In genomic region chr7:43407573-43407972, GRCm38 (mm10) we compare ENCODE assay signal across 34 mouse cellular contexts. TPM values are rescaled to one million over a fixed set of nuclear protein-coding genes. Genes with fewer than 3 reads are reported as not detected.
DNase-seq lines count a peak whose midpoint lies in the region; ATAC-seq and TF ChIP-seq lines count a peak whose summit lies in the region.
"Had no signal": no experiment of that assay in that cellular context is flagged by ENCODE, and none has a peak within 500 bp of the region (broad histone marks: within the 10 kb centered on the region; RNA-seq: fewer than 3 reads in every experiment).

No protein-coding gene starts in this region.

- TF ChIP-seq EP300 in liver, postnatal 0 days (IDR thresholded peaks at IDR 0.05; ENCODE audit: low read depth): no peak
- TF ChIP-seq EP300 in stomach, postnatal 0 days (optimal IDR thresholded peaks at IDR 0.05): no peak

- H3K9ac ChIP-seq in liver, postnatal 0 days (replicated peaks): no peak overlapping the region
- no peak overlapping the region for H3K9ac ChIP-seq in stomach, postnatal 0 days (ENCODE audit: low read length)
- H3K9ac ChIP-seq: embryonic facial prominence, embryonic 12.5 days; embryonic facial prominence, embryonic 15.5 days; forebrain, postnatal 0 days; heart, embryonic 13.5 days; hindbrain, embryonic 12.5 days; hindbrain, embryonic 15.5 days had no signal

- no peak for DNase-seq in liver, postnatal 0 days
- no peak for DNase-seq in liver
- DNase-seq in B cell, adult 2 months: peak; percentile 24 to 25
- no peak for DNase-seq in stomach, postnatal 0 days (ENCODE audit: low spot score)
- no peak for DNase-seq in testis, postnatal 10 days (ENCODE audit: low spot score)
- no peak for DNase-seq in frontal cortex, postnatal 14 days (ENCODE audit: low spot score in 2 of 2)
- DNase-seq: adrenal gland, adult 8-10 months; adrenal gland, postnatal 25 days; cerebellum, adult 18-20 months; cerebellum, adult 9-10 months; cerebellum, postnatal 14 days; forebrain, postnatal 0 days; gastrocnemius, postnatal 10 days; heart, postnatal 14 days had no signal

- no peak for TF ChIP-seq CTCF in liver, postnatal 0 days (IDR thresholded peaks at IDR 0.05; ENCODE audit: low read depth)
- no peak for TF ChIP-seq CTCF in bone marrow, adult 2 months (IDR thresholded peaks at IDR 0.05; ENCODE audit: control insufficient read depth, insufficient read depth, low read length)
- TF ChIP-seq CTCF in stomach, postnatal 0 days (IDR thresholded peaks at IDR 0.05; ENCODE audit: low read depth): no peak

- H3K9me3 ChIP-seq in liver, postnatal 0 days (ENCODE audit: low read length): no peaks in the 10 kb centered on the region
- H3K9me3 ChIP-seq in stomach, postnatal 0 days (ENCODE audit: control insufficient read depth, low read length): no peaks in the 10 kb centered on the region
- H3K9me3 ChIP-seq: embryonic facial prominence, embryonic 12.5 days; embryonic facial prominence, embryonic 15.5 days; heart, embryonic 10.5 days; heart, embryonic 13.5 days; hindbrain, embryonic 12.5 days; hindbrain, embryonic 15.5 days had no signal

- H3K27me3 ChIP-seq in liver, postnatal 0 days (ENCODE audit: insufficient read depth, low read length): no peaks in the 10 kb centered on the region
- H3K27me3 ChIP-seq in stomach, postnatal 0 days (ENCODE audit: control insufficient read depth, insufficient read depth, low read length): no peaks in the 10 kb centered on the region
- H3K27me3 ChIP-seq: embryonic facial prominence, embryonic 12.5 days; embryonic facial prominence, embryonic 15.5 days; heart, embryonic 13.5 days; hindbrain, embryonic 12.5 days; hindbrain, embryonic 15.5 days had no signal

- no peak for ATAC-seq in liver, postnatal 0 days
- peak; percentile 51; the same call in 1 of the 2 replicates for ATAC-seq in megakaryocyte, adult 5-6 weeks (ENCODE audit: poor library complexity, severe bottlenecking)
- no peak for ATAC-seq in stomach, postnatal 0 days (ENCODE audit: low FRiP score, low TSS enrichment)
- ATAC-seq: activated CD4-positive, CD25-positive, alpha-beta regulatory T cell, adult 4 months; CD4-positive, CD25-positive, alpha-beta regulatory T cell, adult 4 months; forebrain, embryonic 14.5 days; forebrain, postnatal 0 days had no signal

- TF ChIP-seq POLR2A in bone marrow, adult 2 months (IDR thresholded peaks at IDR 0.05; ENCODE audit: borderline replicate concordance, control insufficient read depth, low read depth, low read length): no peak

- no peak overlapping the region for H3K4me3 ChIP-seq in liver, postnatal 0 days (ENCODE audit: low read depth, low read length)
- H3K4me3 ChIP-seq in bone marrow, adult 2 months (replicated peaks; ENCODE audit: control insufficient read depth, low read depth, low read length): no peak overlapping the region
- H3K4me3 ChIP-seq in stomach, postnatal 0 days (ENCODE audit: low read depth, low read length): no peak overlapping the region
- H3K4me3 ChIP-seq: embryonic facial prominence, embryonic 12.5 days; embryonic facial prominence, embryonic 15.5 days; heart, adult 2 months; heart, embryonic 10.5 days; heart, embryonic 13.5 days; hindbrain, embryonic 12.5 days; hindbrain, embryonic 15.5 days had no signal

- H3K4me2 ChIP-seq in liver, postnatal 0 days (ENCODE audit: low read depth, low read length): no peak overlapping the region
- H3K4me2 ChIP-seq in stomach, postnatal 0 days (replicated peaks; ENCODE audit: low read depth): no peak overlapping the region
- H3K4me2 ChIP-seq: embryonic facial prominence, embryonic 12.5 days; embryonic facial prominence, embryonic 15.5 days; heart, embryonic 13.5 days; hindbrain, embryonic 12.5 days; hindbrain, embryonic 15.5 days had no signal

- no peaks in the 10 kb centered on the region for H3K36me3 ChIP-seq in liver, postnatal 0 days (replicated peaks; ENCODE audit: insufficient read depth, low read length)
- H3K36me3 ChIP-seq in stomach, postnatal 0 days (ENCODE audit: control insufficient read depth, insufficient read depth, low read length): no peaks in the 10 kb centered on the region
- H3K36me3 ChIP-seq: embryonic facial prominence, embryonic 12.5 days; embryonic facial prominence, embryonic 15.5 days; heart, embryonic 10.5 days; heart, embryonic 13.5 days; hindbrain, embryonic 12.5 days; hindbrain, embryonic 15.5 days had no signal

- peak overlapping the region; percentile 55; the same call in 1 of the 2 replicates for H3K27ac ChIP-seq in liver, postnatal 0 days (ENCODE audit: low read depth)
- H3K27ac ChIP-seq in bone marrow, adult 2 months (ENCODE audit: control insufficient read depth, insufficient read depth, low read depth, low read length, poor library complexity): peak overlapping the region; percentile 84; the same call in 1 of the 2 replicates
- no peak overlapping the region for H3K27ac ChIP-seq in stomach, postnatal 0 days (replicated peaks)
- H3K27ac ChIP-seq: embryonic facial prominence, embryonic 12.5 days; embryonic facial prominence, embryonic 15.5 days; heart, adult 2 months; heart, embryonic 10.5 days; heart, embryonic 13.5 days; hindbrain, embryonic 12.5 days; hindbrain, embryonic 15.5 days had no signal

- H3K4me1 ChIP-seq in liver, postnatal 0 days (ENCODE audit: insufficient read depth): no peaks in the 10 kb centered on the region
- peaks cover 5% of the 10 kb centered on the region; the same call in 1 of the 2 replicates for H3K4me1 ChIP-seq in bone marrow, adult 2 months (ENCODE audit: control insufficient read depth, insufficient read depth, low read length)
- no peaks in the 10 kb centered on the region for H3K4me1 ChIP-seq in stomach, postnatal 0 days (replicated peaks; ENCODE audit: control insufficient read depth, insufficient read depth)
- H3K4me1 ChIP-seq: embryonic facial prominence, embryonic 12.5 days; embryonic facial prominence, embryonic 15.5 days; heart, embryonic 13.5 days; hindbrain, embryonic 12.5 days; hindbrain, embryonic 15.5 days had no signal

- WGBS in liver, postnatal 0 days (ENCODE audit: insufficient replicate concordance): 55% methylated on average over 3 of the region's 3 CpGs
- 16% methylated on average over 3 of the region's 3 CpGs for WGBS in bone marrow, adult 2 months
- WGBS in stomach, postnatal 0 days: 86% methylated on average over 3 of the region's 3 CpGs

RNA-seq across cellular contexts. Expression of gene Siglecg, which starts 0.4 kb away (rescaled TPM):
- polyA plus RNA-seq in liver, postnatal 0 days (2015; fragmentation: Nextera tagmentation; extraction: Ambion mirVana): 2.9 and 3.5 TPM in 2 replicates
- 33.1 and 73.3 TPM in 2 replicates for polyA plus RNA-seq in bone marrow, adult 2 months (2011; ENCODE audit: insufficient read depth, insufficient read length, low replicate concordance, missing spikeins)
- 13.9 and 14.7 TPM in 2 replicates for total RNA-seq in megakaryocyte, adult 5-6 weeks (2015)
- total RNA-seq in megakaryocyte, adult 5-6 weeks (2017): 11.1 and 12.3 TPM in 2 replicates
- 0.12 and 0.17 TPM in 2 replicates for polyA plus RNA-seq in stomach, postnatal 0 days (2015; fragmentation: Nextera tagmentation; extraction: Ambion mirVana)
- total RNA-seq: forebrain, postnatal 0 days had no signal
- polyA plus RNA-seq: forebrain, embryonic 14.5 days; forebrain, postnatal 0 days; heart, embryonic 10.5 days; hindbrain, embryonic 12.5 days; hindbrain, embryonic 15.5 days had no signal

RNA-seq across cellular contexts. Expression of gene Lim2, which starts 19.9 kb away (rescaled TPM):
- polyA plus RNA-seq in liver, postnatal 0 days (2015; fragmentation: Nextera tagmentation; extraction: Ambion mirVana): not detected in 2 replicates
- polyA plus RNA-seq in bone marrow, adult 2 months (2011; ENCODE audit: insufficient read depth, insufficient read length, low replicate concordance, missing spikeins): 1.9 and 2.1 TPM in 2 replicates
- total RNA-seq in megakaryocyte, adult 5-6 weeks (2015): not detected in 2 replicates
- total RNA-seq in megakaryocyte, adult 5-6 weeks (2017): not detected in 2 replicates
- polyA plus RNA-seq in stomach, postnatal 0 days (2015; fragmentation: Nextera tagmentation; extraction: Ambion mirVana): 0.11 and 0.23 TPM in 2 replicates
- total RNA-seq: adrenal gland, adult 8-10 months; adrenal gland, postnatal 25 days; forebrain, postnatal 0 days; gastrocnemius, postnatal 10 days; gastrocnemius, postnatal 4 days; heart, adult 2 months; heart, postnatal 14 days; hematopoietic stem cell, adult 5-6 weeks had no signal
- polyA plus RNA-seq: activated CD4-positive, CD25-positive, alpha-beta regulatory T cell, adult 4 months; CD4-positive, CD25-positive, alpha-beta regulatory T cell, adult 4 months; embryonic facial prominence, embryonic 15.5 days; forebrain, embryonic 11.5 days; forebrain, embryonic 14.5 days; forebrain, postnatal 0 days; frontal cortex, adult 2 months; heart, adult 2 months; heart, embryonic 10.5 days; heart, embryonic 13.5 days; heart, embryonic 16.5 days; hindbrain, embryonic 12.5 days; hindbrain, embryonic 15.5 days had no signal

RNA-seq across cellular contexts. Expression of gene Nkg7, which starts 29.3 kb away (rescaled TPM):
- polyA plus RNA-seq in liver, postnatal 0 days (2015; fragmentation: Nextera tagmentation; extraction: Ambion mirVana): 12.6 and 16.2 TPM in 2 replicates
- polyA plus RNA-seq in bone marrow, adult 2 months (2011; ENCODE audit: insufficient read depth, insufficient read length, low replicate concordance, missing spikeins): 18.5 and 43.6 TPM in 2 replicates
- 41.6 and 53.1 TPM in 2 replicates for total RNA-seq in megakaryocyte, adult 5-6 weeks (2015)
- total RNA-seq in megakaryocyte, adult 5-6 weeks (2017): 13.1 and 23.4 TPM in 2 replicates
- polyA plus RNA-seq in stomach, postnatal 0 days (2015; fragmentation: Nextera tagmentation; extraction: Ambion mirVana): 0.62 and 0.79 TPM in 2 replicates
- total RNA-seq: forebrain, postnatal 0 days; gastrocnemius, postnatal 10 days; gastrocnemius, postnatal 4 days; heart, adult 2 months; heart, postnatal 14 days had no signal
- polyA plus RNA-seq: forebrain, embryonic 11.5 days; forebrain, embryonic 14.5 days; forebrain, postnatal 0 days; heart, embryonic 10.5 days; hindbrain, embryonic 12.5 days; hindbrain, embryonic 15.5 days had no signal

RNA-seq across cellular contexts. Expression of gene Cldnd2, which starts 33.0 kb away (rescaled TPM):
- polyA plus RNA-seq in liver, postnatal 0 days (2015; fragmentation: Nextera tagmentation; extraction: Ambion mirVana): 0.22 TPM in 1 of 2 replicates, not detected in the other
- 2.0 and 4.7 TPM in 2 replicates for polyA plus RNA-seq in bone marrow, adult 2 months (2011; ENCODE audit: insufficient read depth, insufficient read length, low replicate concordance, missing spikeins)
- total RNA-seq in megakaryocyte, adult 5-6 weeks (2015): not detected in 2 replicates
- not detected in 2 replicates for total RNA-seq in megakaryocyte, adult 5-6 weeks (2017)
- polyA plus RNA-seq in stomach, postnatal 0 days (2015; fragmentation: Nextera tagmentation; extraction: Ambion mirVana): not detected in 2 replicates
- total RNA-seq: adrenal gland, adult 8-10 months; adrenal gland, postnatal 25 days; ES-E14; forebrain, postnatal 0 days; gastrocnemius, postnatal 10 days; gastrocnemius, postnatal 4 days; heart, adult 2 months; heart, postnatal 14 days; hematopoietic stem cell, adult 5-6 weeks had no signal
- polyA plus RNA-seq: C2C12; CD4-positive, CD25-positive, alpha-beta regulatory T cell, adult 4 months; embryonic facial prominence, embryonic 12.5 days; embryonic facial prominence, embryonic 15.5 days; forebrain, embryonic 11.5 days; forebrain, embryonic 14.5 days; forebrain, postnatal 0 days; frontal cortex, adult 2 months; heart, adult 2 months; heart, embryonic 10.5 days; heart, embryonic 13.5 days; heart, embryonic 16.5 days; hindbrain, embryonic 12.5 days; hindbrain, embryonic 15.5 days; intestine, embryonic 14.5 days had no signal

RNA-seq across cellular contexts. Expression of gene Etfb, which starts 36.3 kb away (rescaled TPM):
- polyA plus RNA-seq in liver, postnatal 0 days (2015; fragmentation: Nextera tagmentation; extraction: Ambion mirVana): 759 and 760 TPM in 2 replicates
- 149 and 240 TPM in 2 replicates for polyA plus RNA-seq in bone marrow, adult 2 months (2011; ENCODE audit: insufficient read depth, insufficient read length, low replicate concordance, missing spikeins)
- 128 and 130 TPM in 2 replicates for total RNA-seq in megakaryocyte, adult 5-6 weeks (2015)
- 201 and 203 TPM in 2 replicates for total RNA-seq in megakaryocyte, adult 5-6 weeks (2017)
- polyA plus RNA-seq in stomach, postnatal 0 days (2015; fragmentation: Nextera tagmentation; extraction: Ambion mirVana): 513 and 521 TPM in 2 replicates

Comparison
In these comparisons a context has a peak if more than half of its experiments do, and no peak if none do; other contexts are left out.
1. DNase-seq: peak in B cell, adult 2 months (2 of 2); none in liver, postnatal 0 days (single experiment), liver (single experiment), stomach, postnatal 0 days (single experiment), testis, postnatal 10 days (single experiment) and frontal cortex, postnatal 14 days (0 of 2).